Mouse (Mus musculus) leukemia stem cell, adult 10-12 weeks (primary cell): Measurements from ENCODE around the gene Olfr597. TPM values are rescaled to one million over a fixed set of nuclear protein-coding genes. Genes with fewer than 3 reads are reported as not detected.

ENCODE experiments used
- polyA plus RNA-seq: library from polyadenylated mRNA; stranded (reverse); fragments of >175 nt; gene quantifications from 2 replicates; pipeline ENCODE4 v1.2.3, GENCODE M21; 2012; ENCODE audit warnings: low replicate concordance

The Olfr597 gene
- polyA plus RNA-seq, result not detected in 2 replicates

DNA sequence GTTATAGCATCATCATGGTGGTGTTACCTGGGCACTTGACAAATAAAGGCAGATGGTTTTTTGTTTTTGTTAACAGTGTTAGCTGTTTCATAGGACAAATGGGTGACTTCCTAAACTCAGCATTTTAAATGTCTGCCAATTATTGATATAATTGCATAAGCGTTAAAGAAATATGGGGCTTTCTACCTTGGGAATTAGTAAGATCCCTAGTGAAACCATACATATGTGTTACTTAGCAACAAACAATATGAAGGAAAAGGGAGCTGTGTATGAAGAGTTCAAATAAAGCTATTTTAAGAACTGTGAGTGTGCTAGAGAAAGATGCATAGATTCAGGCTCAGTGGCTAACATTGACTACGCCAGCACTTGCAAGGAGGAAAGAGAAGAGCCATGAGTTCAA lies at the start of gene Olfr597:
TSS of gene Olfr597 (plus strand) at position 301 of the 400 bp plus-strand sequence.

DNA sequence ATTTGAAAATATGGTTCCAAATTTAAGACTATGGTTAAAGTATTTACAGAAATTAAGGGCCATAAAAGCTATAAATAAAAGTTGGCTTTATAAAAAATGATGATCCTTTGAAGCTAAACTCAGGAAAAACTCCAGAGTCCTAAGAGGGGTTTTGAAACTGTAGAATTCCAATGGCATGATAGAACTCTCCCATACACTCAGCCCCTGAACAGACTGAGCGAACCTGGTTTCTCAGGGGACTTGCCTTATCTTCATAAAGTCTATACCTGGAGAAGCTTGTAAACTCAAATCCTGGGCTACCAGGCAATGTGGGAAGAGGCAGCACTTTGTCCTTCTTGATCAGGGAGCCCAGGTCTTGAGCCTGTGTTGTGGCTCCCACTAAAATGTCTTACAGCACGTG lies 10.8 kb upstream of the Olfr597 start, which contains the start of gene Olfr596:
TSS of gene Olfr596 (plus strand) at position 301 of the 400 bp plus-strand sequence.

DNA sequence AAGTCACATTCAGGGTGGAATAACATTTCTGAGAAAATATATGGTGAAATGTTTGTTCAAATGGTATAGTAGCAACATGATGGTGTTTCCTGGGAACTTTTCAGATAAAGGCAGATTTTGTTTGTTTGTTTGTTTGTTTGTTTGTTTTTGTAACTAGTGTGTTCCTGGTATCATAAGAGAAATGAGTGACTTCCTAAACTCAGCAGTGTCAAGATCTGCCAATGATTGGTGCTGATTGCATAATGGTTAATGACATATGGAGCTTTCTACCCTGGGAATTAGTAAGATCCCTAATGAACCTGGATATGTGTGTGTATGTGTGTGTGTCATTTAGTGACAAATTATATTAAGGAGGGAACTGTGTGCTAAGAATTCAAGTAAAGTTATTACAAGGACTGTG lies 7.2 kb downstream of the Olfr597 start, which contains the start of gene Olfr598:
TSS of gene Olfr598 (plus strand) at position 301 of the 400 bp plus-strand sequence.

DNA sequence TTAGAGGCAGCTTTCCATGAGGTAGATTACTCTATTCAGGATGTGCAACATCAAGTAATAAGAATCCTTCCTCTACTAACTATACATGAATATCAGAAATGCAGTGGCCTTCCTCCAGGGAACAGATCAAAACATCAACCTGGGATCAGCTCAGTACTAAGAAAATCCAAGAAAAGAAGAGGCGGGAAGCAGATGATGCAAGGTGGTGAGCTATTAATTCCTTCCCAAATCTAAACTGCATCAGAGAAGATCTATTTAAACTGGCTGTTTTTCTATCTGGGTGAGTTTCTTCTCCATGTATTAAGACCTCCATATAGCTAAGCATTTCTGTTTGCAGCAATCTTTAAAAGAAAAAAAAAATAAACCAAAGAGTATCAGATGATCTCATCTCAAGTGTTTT lies 19.5 kb downstream of the Olfr597 start, which contains the start of gene Olfr599:
TSS of gene Olfr599 (plus strand) at position 301 of the 400 bp plus-strand sequence.

DNA sequence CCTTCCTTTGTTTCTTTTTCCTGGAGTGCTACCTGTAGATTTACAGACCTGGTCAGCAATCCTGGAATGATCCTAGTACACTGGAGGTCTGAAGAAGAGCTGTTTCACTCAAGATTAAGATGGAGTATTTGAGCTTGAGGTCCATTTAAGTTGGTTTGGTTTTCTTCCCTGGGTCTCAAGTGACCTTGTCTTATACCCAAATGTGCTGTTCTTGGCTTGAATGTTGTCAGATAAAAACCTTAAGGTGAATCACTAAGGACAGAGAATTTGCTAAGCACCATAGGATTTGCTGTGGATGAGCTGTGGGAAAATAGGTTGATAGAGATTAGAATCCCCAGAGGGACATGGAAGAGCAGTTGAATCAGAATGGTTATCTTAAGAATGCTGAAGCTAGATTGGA lies 33.5 kb downstream of the Olfr597 start, which contains the start of gene Olfr600:
TSS of gene Olfr600 (minus strand) at position 101 of the 400 bp plus-strand sequence.

DNA sequence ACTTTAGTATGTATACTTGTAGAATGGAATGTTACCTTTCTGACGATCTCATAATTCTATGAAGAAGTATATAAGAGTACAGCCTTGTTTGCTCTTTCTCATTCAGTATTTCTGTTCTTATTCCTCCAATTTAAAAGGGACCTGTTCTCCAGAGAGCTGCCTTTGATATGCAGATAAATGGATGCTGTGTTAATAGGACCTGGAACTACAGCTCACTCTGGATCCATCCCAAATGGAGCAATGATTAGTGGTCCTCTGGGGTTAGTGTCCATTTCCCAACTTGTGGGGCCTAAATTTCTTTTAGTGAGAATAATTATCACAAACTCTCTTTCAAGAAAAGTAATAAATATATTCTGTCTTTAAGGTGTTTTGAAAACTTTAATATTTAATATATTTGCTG lies 46.4 kb downstream of the Olfr597 start, which contains the start of gene Olfr601:
TSS of gene Olfr601 (minus strand) at position 101 of the 400 bp plus-strand sequence.

Other genes with a start within 250 kb of the Olfr597 start
- gene Olfr584, start 234.4 kb upstream of the Olfr597 start, polyA plus RNA-seq, result not detected in 2 replicates
- not detected in 2 replicates for gene Olfr585, start 218.6 kb upstream of the Olfr597 start, polyA plus RNA-seq
- gene Olfr586, start 190.7 kb upstream of the Olfr597 start, polyA plus RNA-seq, result not detected in 2 replicates
- gene Olfr588-ps1, start 175.4 kb upstream of the Olfr597 start, polyA plus RNA-seq, result not detected in 2 replicates
- not detected in 2 replicates for gene Olfr589, start 160.0 kb upstream of the Olfr597 start, polyA plus RNA-seq
- gene Olfr591, start 138.0 kb upstream of the Olfr597 start, polyA plus RNA-seq, result not detected in 2 replicates
- gene Olfr592, start 131.5 kb upstream of the Olfr597 start, polyA plus RNA-seq, result not detected in 2 replicates
- not detected in 2 replicates for gene Olfr593, start 104.5 kb upstream of the Olfr597 start, polyA plus RNA-seq
- not detected in 2 replicates for gene Olfr594, start 99.3 kb upstream of the Olfr597 start, polyA plus RNA-seq
- not detected in 2 replicates for gene Usp17ld, start 63.8 kb upstream of the Olfr597 start, polyA plus RNA-seq
- gene Olfr596, start 10.7 kb upstream of the Olfr597 start, polyA plus RNA-seq, result not detected in 2 replicates
- gene Olfr598, start 7.3 kb downstream of the Olfr597 start, polyA plus RNA-seq, result not detected in 2 replicates
- gene Olfr599, start 19.6 kb downstream of the Olfr597 start, polyA plus RNA-seq, result not detected in 2 replicates
- gene Olfr600, start 33.4 kb downstream of the Olfr597 start, polyA plus RNA-seq, result 0.05 TPM in 1 of 2 replicates, not detected in the other
- not detected in 2 replicates for gene Olfr601, start 46.3 kb downstream of the Olfr597 start, polyA plus RNA-seq
- not detected in 2 replicates for gene Olfr603, start 69.9 kb downstream of the Olfr597 start, polyA plus RNA-seq
- not detected in 2 replicates for gene Usp17lc, start 98.8 kb downstream of the Olfr597 start, polyA plus RNA-seq
- gene Olfr605, start 129.1 kb downstream of the Olfr597 start, polyA plus RNA-seq, result not detected in 2 replicates
- gene Olfr606, start 132.7 kb downstream of the Olfr597 start, polyA plus RNA-seq, result not detected in 2 replicates
- gene Olfr607, start 147.8 kb downstream of the Olfr597 start, polyA plus RNA-seq, result not detected in 2 replicates
- not detected in 2 replicates for gene Olfr608, start 153.6 kb downstream of the Olfr597 start, polyA plus RNA-seq
- not detected in 2 replicates for gene Olfr609, start 181.7 kb downstream of the Olfr597 start, polyA plus RNA-seq
- not detected in 2 replicates for gene Olfr610, start 195.8 kb downstream of the Olfr597 start, polyA plus RNA-seq
- gene Olfr611, start 204.5 kb downstream of the Olfr597 start, polyA plus RNA-seq, result not detected in 2 replicates
- gene Olfr612, start 226.4 kb downstream of the Olfr597 start, polyA plus RNA-seq, result not detected in 2 replicates
- not detected in 2 replicates for gene Olfr613, start 231.8 kb downstream of the Olfr597 start, polyA plus RNA-seq
- gene Olfr615, start 239.8 kb downstream of the Olfr597 start, polyA plus RNA-seq, result not detected in 2 replicates